Mouse (Mus musculus) gastrocnemius, adult 8-10 months (tissue): Measurements from ENCODE around the gene Psmc6. TPM values are rescaled to one million over a fixed set of nuclear protein-coding genes. Genes with fewer than 3 reads are reported as not detected.

Source experiments
- DNase-seq, 2 experiments: peaks; one replicate each; pipeline ENCODE4 v3.0.0; 2022; ENCODE audit warnings: low spot score in 2 of 2
- total RNA-seq, 4 experiments: library from RNA; stranded (reverse); gene quantifications; 2 replicates each; pipeline ENCODE4 v1.2.4; 2022

Gene Psmc6
- total RNA-seq, 4 experiments from 2014 or later = 91.2 to 102 (median 96.4) TPM

DNA sequence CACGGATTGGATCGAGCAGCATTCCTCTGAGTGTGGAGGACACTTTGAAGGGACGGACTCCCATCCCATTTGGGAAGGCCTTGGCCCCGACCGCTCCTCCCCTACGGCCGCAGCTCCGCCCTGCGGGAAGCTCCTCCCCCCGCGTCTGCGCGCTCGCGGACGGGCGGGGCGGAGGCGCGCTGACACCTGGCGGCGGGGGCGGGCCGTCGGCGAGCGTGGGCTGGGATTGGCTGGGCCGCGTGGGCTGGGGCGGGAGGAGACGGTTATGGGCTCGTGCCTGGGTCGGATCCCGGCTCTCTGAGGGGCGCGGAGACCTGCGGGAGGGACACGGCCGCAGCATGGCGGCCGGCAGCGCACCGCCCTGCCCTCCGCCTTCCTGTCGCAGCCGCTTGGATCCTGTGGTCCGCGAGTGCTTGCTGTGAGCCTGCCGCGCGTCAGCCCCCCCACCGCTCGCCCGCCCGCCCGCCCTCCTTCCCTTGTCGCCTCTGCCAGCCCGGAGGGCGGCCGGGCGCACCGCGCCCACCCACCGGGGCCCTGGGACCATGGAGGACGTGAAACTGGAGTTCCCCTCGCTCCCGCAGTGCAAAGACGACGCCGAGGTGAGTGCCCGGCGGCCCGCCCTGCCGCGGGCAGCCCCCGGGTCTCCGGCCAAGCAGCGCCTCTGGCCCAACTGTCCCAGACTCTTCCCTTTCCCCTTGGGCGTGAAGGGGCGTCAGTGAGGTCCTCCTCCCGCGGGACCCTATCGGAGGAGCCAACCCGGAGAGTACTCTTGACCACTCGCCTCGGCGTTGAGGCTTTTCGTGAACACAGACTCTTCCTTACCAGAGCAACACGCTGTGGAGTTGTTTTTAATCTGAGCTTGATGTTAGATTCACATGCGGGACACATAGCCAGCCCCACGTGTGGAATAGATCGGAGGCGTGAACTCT, 21.6 kb downstream of the Psmc6 start, which contains the start of gene Styx:
TSS of gene Styx (plus strand) at position 163 of the 929 bp plus-strand sequence.
- DNase-seq = peak; percentile 93 to 94

DNA sequence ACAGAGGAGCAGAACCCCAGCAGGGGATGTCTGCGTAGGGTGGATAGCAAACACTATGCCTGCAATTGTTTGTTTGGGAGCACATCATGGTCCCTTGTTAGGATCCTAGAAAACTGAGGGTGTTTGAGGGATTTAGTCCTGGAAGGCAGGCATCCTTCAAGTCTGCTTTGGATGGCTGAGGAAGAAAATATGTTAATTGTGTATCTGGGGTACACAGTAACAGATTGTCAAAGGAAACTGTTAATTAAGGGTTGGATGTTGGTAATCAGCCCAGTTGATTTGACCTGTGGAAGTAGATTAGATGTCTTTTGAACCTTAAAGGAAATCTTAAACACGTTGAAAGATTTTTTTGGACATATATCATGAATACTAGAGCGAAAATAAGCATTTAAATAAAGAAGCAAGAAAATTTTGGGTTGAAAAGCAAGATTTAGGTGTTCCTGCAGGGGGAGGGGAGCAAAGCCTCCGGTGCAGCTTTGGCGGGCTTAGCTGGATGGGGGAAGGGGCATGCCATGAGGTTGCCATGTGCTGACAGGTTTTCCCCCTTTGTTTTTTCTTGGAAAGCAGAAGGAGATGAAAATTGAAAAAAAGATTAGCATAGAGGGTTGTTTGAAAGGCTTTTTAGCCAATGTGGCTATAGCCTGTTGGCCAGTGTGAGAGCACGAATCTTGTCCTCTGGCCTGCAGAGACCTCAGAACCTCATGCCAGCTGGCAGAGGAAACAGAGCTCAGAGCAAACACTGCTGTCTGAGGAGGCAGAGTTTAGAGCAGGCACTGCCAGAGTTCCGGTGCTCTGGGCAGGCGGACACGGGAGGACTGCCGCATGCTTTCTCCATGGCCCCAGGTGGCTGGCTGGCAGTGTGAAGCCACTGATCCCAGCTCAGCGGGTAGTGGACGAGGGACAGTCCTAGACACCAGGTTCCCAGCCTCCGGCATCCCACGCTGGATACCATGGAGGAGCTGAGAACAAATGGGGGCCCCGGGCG, 34.9 kb downstream of the Psmc6 start:
- DNase-seq = peak; percentile 31 to 67

GRCm38 (mm10) chr14:45365196-45365587, 35.6 kb downstream of the Psmc6 start:
- DNase-seq = no peak

DNA sequence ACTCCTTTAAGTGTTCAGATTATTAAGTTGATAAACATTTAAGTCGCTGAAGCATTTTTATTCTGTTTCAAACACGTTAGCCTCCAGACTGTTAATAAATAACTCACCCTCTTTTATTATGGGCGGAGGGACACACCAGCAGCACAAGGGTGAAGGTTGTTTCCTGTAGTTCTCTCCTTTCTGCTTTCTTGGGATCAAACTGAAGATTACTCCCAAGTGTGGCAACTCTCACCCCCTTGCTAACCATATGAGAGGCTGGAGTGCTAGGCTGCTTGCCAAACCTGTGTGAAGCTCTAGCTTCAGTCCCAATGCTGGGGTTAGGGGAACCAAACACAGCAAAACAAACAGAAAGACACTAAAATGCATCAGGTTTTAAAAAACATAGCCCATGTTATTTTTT, 49.2 kb downstream of the Psmc6 start:
- no peak for DNase-seq

DNA sequence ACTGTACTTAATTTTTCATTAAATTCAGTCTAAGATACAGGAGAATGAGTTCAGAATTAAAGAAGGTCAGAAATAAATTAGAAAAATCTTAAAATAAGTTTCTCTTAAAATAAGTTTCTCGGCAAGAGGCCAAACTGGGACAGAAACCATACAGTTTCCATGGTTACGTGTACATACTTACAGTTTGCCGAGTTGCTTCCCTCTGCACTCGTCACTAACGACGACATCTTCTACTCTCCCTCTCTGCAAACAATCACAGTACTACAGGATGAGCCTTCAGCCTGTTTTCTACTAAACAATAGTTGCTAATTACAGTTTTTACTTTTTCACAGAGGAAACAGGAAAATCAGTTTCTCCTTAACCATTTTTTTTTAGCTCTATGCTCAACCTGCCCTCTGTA, 51.2 kb downstream of the Psmc6 start:
- DNase-seq = no peak

GRCm38 (mm10) chr14:45382912-45383311, 53.3 kb downstream of the Psmc6 start:
- DNase-seq = no peak

DNA sequence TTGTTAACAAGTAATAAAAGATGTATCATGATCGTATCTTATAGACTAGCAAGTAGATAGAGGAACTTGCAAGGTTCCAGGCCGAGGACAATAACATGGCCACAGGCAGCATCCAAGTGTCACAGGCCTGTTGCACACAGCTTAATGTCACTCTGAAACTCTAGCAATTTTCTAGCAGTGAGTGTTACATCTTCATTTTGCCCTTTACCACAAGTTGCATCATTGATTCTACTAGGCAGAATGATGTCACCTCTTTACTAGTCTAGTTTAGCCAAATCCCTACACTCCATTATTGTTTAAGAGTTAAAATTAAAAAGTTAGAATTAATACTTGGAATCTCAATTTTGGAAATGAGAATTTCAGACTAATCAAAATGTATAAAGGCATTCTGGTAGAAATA, 56.0 kb downstream of the Psmc6 start:
- DNase-seq = no peak

DNA sequence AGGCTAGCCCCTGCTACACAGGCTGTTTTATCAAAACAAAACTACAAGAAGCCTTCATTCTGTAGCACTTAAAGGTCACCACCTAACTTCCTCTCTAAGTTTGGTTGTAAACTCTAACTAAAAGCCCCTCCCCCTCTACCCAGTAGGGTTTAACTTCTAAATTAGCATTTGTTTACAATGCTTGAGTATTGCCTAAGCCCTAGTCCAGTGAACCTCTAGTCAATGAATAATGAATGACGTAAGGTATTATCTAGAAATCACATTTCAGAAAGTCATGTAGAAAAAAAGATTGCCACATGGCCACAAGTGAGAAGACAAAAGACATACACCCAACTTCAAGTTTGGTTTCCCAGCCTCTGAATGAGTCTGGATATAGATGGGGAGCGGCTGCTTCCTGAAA, 57.9 kb downstream of the Psmc6 start:
- DNase-seq = no peak

- peak; percentile 84 to 92 for DNase-seq
These were observed 59.0 kb downstream of the Psmc6 start for GRCm38 (mm10) chr14:45388345-45389181.

DNA sequence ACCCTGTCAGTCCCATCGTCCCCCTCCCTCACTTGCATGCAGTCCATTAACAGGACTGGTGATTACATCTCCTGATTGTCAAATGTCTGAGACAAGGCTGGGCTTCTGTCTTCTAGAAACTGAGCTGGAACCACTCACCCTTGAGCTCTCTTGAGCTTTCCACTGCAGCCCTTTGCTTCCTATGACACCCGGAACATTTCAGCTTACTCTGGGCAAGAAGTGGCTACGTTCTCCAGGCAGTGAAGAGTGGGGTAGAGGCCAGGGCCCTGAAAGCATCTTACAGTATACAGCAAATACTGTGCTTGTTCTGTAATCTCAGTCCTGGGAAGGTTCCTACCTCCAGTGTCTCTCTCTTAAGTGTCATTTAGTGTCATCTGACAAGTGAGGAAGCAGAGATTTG, 59.6 kb downstream of the Psmc6 start:
- DNase-seq = no peak

Other genes with a start within 250 kb of the Psmc6 start
- gene Gpr137c, start 110.1 kb upstream of the Psmc6 start, total RNA-seq = 1 to 10 TPM; 1.9 to 5.3 (median 3.2) TPM
- 10 to 100 TPM in 2 of 4 experiments, 1 to 10 TPM in 2; 8.4 to 15.6 (median 9.9) TPM for gene Txndc16, start 109.5 kb upstream of the Psmc6 start, total RNA-seq
- 1 to 10 TPM; 5.5 to 9.3 (median 7.5) TPM for gene Ero1l, start 11.0 kb upstream of the Psmc6 start, total RNA-seq
- gene Styx, start 21.3 kb downstream of the Psmc6 start, total RNA-seq = 100 to 1,000 TPM in 1 of 4 experiments, 10 to 100 TPM in 3; 78.0 to 102 (median 92.9) TPM
- gene Gnpnat1, start 75.1 kb downstream of the Psmc6 start, total RNA-seq = 10 to 100 TPM in 1 of 4 experiments, 1 to 10 TPM in 3; 7.2 to 10.8 (median 9.7) TPM
- 100 to 1,000 TPM; 229 to 294 (median 246) TPM for gene Fermt2, start 200.3 kb downstream of the Psmc6 start, total RNA-seq